Mouse (Mus musculus): ENCODE measurements around the gene Atox1. TPM values are rescaled to one million over a fixed set of nuclear protein-coding genes. Genes with fewer than 3 reads are reported as not detected.
"Not testable (repeated sequence)": the region's sequence is repeated elsewhere in the genome, so short reads cannot be mapped to it uniquely, and the experiment has no call there.

The Atox1 gene
- polyA plus RNA-seq, 1 experiment from 2014 or later: 325 TPM

DNA sequence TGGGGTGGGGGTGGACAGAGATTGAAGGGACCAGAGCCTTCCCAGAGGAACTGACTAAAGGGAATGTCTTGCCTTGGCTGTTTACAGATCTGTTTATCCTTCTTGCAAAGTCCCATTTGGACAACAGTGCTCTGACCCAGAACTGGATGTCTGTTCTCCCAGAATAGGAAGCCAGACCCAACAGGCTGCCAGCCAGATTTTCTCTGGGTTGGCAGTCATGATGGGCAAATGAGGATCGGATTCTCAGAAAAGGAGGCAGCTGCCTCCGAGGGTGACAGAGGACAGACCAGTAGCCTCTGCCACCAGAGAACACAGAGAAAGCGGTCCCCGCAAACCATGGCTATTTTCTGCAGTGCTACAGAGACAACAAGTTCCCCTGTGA is 41.8 kb downstream of the Atox1 start:
- peak overlapping the region; percentile 72 for H3K4me3 ChIP-seq
- 6% methylated on average over 4 of the region's 4 CpGs for WGBS
- no peaks in the 10 kb centered on the region for H3K27me3 ChIP-seq
- H3K4me2 ChIP-seq (replicated peaks): peak overlapping the region; percentile 88
- peak overlapping the region; percentile 91 for H3K9ac ChIP-seq
- H3K36me3 ChIP-seq: peaks cover 7% of the 10 kb centered on the region
- peak overlapping the region; percentile 97 for H3K27ac ChIP-seq
- ATAC-seq (ENCODE audit: low FRiP score, low read depth): no peak; the same call in 1 of the 2 replicates
- no peaks in the 10 kb centered on the region for H3K9me3 ChIP-seq
- H3K4me1 ChIP-seq: peaks cover 58% of the 10 kb centered on the region

DNA sequence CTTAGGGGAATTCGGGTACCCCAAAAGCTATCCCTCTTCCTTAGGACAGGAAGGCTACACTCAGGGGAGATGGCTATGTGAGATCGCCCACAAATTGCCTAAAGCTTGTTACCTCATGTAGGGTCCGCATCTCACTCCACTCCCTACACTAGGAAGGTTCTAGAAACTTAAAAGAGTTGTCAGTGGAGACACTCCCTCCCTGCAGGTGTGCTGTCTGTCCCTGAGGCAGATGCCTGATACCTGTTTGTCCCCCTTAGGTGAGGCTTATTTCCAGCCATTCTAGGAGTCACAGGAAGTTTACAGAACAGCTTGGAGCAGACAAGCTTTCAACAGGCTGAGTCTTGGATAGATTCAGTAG is 42.4 kb downstream of the Atox1 start:
- peak overlapping the region; percentile 91 for H3K9ac ChIP-seq
- H3K27me3 ChIP-seq: no peaks in the 10 kb centered on the region
- peak overlapping the region; percentile 97 for H3K27ac ChIP-seq
- H3K4me2 ChIP-seq (replicated peaks): peak overlapping the region; percentile 88
- whole genome bisulfite sequencing: 8% methylated on average over 3 of the region's 3 CpGs
- H3K36me3 ChIP-seq: peaks cover 12% of the 10 kb centered on the region
- H3K4me3 ChIP-seq: peak overlapping the region; percentile 72
- H3K9me3 ChIP-seq: no peaks in the 10 kb centered on the region
- ATAC-seq (ENCODE audit: low FRiP score, low read depth): no peak
- H3K4me1 ChIP-seq: peaks cover 56% of the 10 kb centered on the region

DNA sequence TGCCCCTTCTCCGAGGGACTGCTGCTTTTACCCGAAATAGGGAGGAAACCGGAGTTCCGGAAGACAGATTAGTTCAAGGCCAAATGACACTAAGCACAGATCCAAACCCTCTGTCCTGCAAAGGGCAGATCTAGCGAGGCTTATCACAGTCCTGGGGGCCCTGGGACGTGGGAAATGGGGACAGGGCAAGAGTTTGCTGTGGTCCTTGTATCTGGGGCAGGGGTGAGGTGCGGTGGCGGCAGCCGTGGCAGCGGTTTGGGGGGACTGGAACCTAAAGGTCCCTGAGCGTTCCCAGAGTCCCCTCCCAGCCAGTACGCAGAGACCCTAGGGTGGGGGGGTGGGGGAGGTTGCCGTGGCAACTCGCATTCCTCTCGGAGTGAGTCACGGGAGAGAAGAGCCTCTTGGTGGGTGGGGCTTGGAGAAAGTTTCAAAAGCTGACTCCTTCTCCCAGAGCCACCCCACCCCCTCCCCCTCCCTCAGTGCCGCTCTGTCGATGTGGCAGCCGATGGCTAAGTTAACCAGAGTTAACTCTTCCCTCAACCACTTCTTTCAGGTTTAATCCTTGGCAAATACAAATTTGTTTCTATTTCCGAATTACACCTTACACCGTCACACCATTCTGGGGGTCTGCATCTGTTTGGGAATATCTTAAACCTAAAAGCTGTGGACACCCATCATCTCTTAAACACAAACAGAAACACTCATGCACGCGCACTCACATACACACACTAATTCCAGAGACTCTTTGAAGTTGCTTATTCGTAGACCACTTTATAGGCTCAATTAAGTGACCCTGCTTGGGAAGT is 42.9 kb downstream of the Atox1 start:
- peak; percentile 72 for ATAC-seq (ENCODE audit: low FRiP score, low read depth)
- Histone ChIP-seq H3K27me3 (no peaks in the 10 kb centered on the region), H3K36me3 (peaks cover 18% of the 10 kb centered on the region), H3K9me3 (no peaks in the 10 kb centered on the region), H3K4me1 (peaks cover 55% of the 10 kb centered on the region), H3K9ac (peak overlapping the region; percentile 91), H3K4me3 (peak overlapping the region; percentile 72), H3K4me2 (replicated peaks) (peak overlapping the region; percentile 88), H3K27ac (peak overlapping the region; percentile 97)
- WGBS: 2% methylated on average over 24 of the region's 24 CpGs

DNA sequence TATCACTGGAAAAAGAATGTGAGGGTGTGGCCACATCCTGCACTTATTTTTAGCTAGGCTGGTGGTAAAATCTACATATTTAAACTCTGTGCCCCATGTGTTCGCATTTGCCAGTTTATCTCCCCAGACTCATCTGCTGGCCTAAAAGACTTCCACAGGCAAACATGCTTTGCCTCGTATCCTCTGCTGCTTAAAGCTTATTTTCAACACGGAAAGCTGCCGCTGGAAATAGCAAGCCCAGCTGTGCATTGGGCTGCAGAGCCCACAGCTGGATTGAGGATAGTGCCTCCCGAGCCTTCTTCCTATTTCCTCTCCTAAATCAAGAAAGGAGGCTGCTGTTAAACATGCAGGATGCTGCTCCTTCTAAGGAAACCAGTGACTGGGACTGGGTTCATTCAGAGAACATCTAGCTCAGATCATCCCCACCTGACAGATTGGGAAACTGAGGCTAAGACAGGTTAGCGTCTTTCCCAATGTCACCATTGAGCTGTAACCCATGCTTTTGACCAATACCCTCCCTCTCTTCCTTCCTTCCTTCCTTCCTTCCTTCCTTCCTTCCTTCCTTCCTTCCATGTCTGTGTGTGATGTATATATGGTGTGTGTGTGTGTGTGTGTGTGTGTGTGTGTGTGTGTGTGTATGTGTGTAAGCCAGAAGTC is 44.3 kb downstream of the Atox1 start:
- WGBS: 65% methylated on average over 6 of the region's 6 CpGs
- H3K9me3 ChIP-seq: no peaks in the 10 kb centered on the region
- peaks cover 65% of the 10 kb centered on the region for H3K4me1 ChIP-seq
- H3K36me3 ChIP-seq: peaks cover 32% of the 10 kb centered on the region
- peak overlapping the region; percentile 88 for H3K4me2 ChIP-seq (replicated peaks)
- H3K27me3 ChIP-seq: no peaks in the 10 kb centered on the region
- H3K27ac ChIP-seq: peak overlapping the region; percentile 61; the same call in 1 of the 2 replicates
- H3K9ac ChIP-seq: peak overlapping the region; percentile 50
- ATAC-seq (ENCODE audit: low FRiP score, low read depth): no peak
- peak overlapping the region; percentile 72 for H3K4me3 ChIP-seq

DNA sequence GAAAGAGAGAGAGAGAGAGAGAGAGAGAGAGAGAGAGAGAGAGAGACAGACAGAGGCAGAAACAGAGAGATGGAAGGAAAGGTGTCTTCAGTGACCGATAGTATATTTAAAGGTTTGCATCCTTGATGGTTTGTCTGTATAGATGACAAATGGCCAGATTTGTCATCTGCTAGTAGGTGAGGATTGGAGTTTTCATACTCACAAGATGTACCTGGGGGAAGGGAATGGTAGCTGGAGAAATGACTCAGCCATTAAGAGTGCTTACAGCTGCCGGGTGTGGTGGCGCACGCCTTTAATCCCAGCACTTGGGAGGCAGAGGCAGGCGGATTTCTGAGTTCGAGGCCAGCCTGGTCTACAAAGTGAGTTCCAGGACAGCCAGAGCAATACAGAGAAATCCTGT is 45.3 kb downstream of the Atox1 start:
- H3K9me3 ChIP-seq; H3K4me2 ChIP-seq (replicated peaks); H3K9ac ChIP-seq; ATAC-seq (ENCODE audit: low FRiP score, low read depth); H3K27ac ChIP-seq; H3K4me3 ChIP-seq; H3K27me3 ChIP-seq: not testable (repeated sequence)
- Histone ChIP-seq H3K36me3 (peaks cover 40% of the 10 kb centered on the region), H3K4me1 (peaks cover 71% of the 10 kb centered on the region)
- WGBS: 87% methylated on average over 6 of the region's 6 CpGs

DNA sequence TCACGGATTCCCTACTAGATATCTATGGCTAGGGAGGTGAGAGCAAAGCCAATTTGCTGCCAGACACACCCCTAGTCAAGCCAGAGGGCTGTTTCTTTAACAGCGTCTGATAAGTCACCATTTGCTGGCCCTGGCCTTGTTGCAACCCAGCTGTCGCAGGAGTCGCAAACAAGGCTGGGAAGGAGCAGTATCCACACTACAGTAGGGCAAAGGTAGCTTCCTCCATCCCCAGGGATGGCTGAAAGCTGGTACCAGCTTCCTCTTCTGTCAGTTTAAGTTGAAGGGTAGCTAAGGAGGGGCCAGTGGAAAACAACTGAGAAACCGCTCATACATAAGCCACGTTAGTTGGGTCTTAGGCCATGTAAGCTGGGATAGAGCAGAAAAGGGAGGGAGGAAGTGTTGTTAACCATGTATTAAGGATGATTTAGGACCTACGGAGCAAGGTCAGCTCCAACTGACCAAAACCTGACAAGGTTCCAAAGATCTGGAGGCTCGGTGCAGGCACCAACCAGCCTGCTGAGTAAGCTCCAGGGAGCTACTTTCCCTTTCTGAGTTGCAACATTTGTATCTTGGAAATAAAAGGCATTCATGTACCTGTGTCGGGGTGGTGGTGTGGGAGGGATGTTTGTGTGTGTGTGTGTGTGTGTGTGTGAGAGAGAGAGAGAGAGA is 45.9 kb downstream of the Atox1 start:
- no peak for ATAC-seq (ENCODE audit: low FRiP score, low read depth)
- no peak overlapping the region for H3K27ac ChIP-seq
- H3K4me1 ChIP-seq: peaks cover 68% of the 10 kb centered on the region
- no peak overlapping the region for H3K9ac ChIP-seq
- peaks cover 45% of the 10 kb centered on the region for H3K36me3 ChIP-seq
- WGBS: 42% methylated on average over 9 of the region's 9 CpGs
- no peaks in the 10 kb centered on the region for H3K9me3 ChIP-seq
- no peak overlapping the region for H3K4me3 ChIP-seq
- H3K27me3 ChIP-seq: no peaks in the 10 kb centered on the region
- peak overlapping the region; percentile 23 for H3K4me2 ChIP-seq (replicated peaks)

DNA sequence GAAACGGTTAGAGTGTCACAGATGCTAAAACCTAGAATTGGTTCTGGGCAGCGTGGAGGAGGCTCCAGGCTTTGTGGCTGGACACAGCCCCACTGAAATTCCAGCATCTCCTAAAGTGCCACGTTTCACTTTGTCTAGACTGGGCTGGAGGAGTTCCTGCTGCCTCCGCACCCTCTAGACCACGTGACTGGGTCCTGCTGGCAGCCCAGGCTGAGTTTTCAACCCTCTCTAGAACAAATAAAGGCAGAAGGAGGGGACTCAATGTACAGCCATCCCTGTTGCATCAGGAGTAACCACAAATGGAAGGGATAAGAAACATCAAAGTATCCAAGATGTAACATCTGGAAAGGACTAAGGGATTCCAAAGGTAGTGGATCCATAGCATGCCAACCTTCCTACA is 46.7 kb downstream of the Atox1 start:
- Histone ChIP-seq H3K9me3 (no peaks in the 10 kb centered on the region), H3K27me3 (no peaks in the 10 kb centered on the region), H3K36me3 (peaks cover 54% of the 10 kb centered on the region), H3K9ac (no peak overlapping the region), H3K4me1 (peaks cover 65% of the 10 kb centered on the region), H3K4me3 (no peak overlapping the region), H3K4me2 (replicated peaks) (no peak overlapping the region; the same call in 1 of the 2 replicates), H3K27ac (no peak overlapping the region)
- no peak for ATAC-seq (ENCODE audit: low FRiP score, low read depth)
- 72% methylated on average over 5 of the region's 5 CpGs for WGBS

DNA sequence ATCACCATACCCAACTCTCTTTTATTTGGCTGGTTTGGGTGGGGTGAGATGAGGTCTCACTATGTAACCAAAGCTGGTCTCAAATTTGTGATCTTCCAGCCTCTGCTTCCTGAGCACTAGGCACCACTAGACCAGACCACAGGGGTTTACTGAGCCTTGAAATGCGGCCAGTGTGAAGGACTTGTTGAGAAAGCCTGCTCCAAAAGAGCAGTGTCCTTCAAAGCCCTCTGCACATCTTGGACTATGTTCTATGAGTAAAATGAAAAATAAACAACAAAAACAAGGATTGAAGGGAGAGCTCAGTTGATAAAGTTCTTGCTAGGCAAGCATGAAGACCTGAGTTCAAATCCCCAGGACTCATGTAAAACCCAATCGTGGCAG is 47.6 kb downstream of the Atox1 start:
- H3K4me1 ChIP-seq: peaks cover 59% of the 10 kb centered on the region

DNA sequence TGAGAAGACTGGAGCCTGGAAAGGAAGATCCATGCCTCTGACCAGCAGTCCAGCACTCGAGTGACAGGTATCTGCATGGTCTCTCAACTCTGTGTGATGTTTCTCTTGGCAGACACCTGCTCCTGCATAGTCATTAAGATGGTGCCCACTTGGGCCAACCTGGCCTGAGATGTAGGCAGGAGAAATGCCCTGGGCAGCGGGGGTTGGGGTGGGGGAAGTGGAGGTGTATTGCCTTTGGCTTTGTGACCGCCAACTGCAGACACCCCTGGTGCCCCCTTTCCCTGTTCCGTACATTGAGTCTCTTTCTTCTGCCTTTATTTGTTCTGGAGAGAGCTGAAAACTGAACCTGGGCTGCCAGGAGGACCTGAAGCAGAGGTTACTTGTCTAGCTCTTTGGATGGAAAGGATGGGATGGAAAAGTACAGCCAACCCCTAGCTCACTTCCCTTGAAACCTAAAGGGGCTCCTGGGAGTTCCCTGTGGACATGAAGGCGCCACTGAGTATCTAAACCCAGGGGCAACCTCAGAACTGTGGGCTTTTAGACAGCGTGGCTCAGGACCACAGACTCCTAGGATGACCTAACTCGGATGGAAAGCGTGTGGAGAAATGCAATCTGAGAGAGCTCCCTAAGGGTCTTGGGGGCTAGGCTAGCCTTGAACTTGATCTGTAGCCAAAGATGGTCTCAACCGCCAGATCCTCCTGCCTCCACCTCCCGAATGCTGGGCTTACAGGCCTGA is 48.2 kb downstream of the Atox1 start:
- no peak for ATAC-seq (ENCODE audit: low FRiP score, low read depth)
- Histone ChIP-seq H3K27me3 (no peaks in the 10 kb centered on the region), H3K36me3 (peaks cover 69% of the 10 kb centered on the region), H3K9me3 (no peaks in the 10 kb centered on the region), H3K4me3 (no peak overlapping the region), H3K27ac (no peak overlapping the region), H3K4me1 (peaks cover 59% of the 10 kb centered on the region), H3K9ac (no peak overlapping the region), H3K4me2 (replicated peaks) (no peak overlapping the region)
- WGBS: 89% methylated on average over 10 of the region's 10 CpGs

More for the DNA sequence above, 47.6 kb downstream of the Atox1 start:
- Histone ChIP-seq H3K9me3 (no peaks in the 10 kb centered on the region), H3K4me3 (no peak overlapping the region), H3K27me3 (no peaks in the 10 kb centered on the region), H3K27ac (no peak overlapping the region; the same call in 1 of the 2 replicates), H3K9ac (no peak overlapping the region), H3K4me2 (replicated peaks) (no peak overlapping the region), H3K36me3 (peaks cover 63% of the 10 kb centered on the region)
- 93% methylated on average over 2 of the region's 2 CpGs for WGBS
- ATAC-seq (ENCODE audit: low FRiP score, low read depth): no peak

DNA sequence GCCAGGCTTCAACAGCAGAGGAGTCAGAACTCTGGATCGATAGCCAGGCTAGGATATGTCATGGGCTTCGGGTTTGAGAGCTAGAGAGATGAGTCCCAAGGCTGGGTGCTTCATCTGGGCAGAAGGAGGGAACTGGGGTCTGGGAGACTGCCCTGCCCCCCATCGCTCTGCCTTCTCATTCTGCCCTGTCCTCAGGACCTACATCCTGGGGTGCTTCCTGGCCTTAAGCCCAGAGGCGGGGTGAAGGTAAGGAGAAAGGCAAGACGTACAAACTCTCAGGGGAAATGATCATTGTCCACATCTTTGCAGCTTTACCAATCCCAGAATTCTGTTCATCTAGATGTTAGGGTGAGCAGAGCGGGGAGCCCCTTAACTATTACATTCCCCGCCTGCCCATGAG is 49.0 kb downstream of the Atox1 start:
- WGBS: 79% methylated on average over 7 of the region's 7 CpGs
- Histone ChIP-seq H3K9me3 (no peaks in the 10 kb centered on the region), H3K36me3 (peaks cover 77% of the 10 kb centered on the region), H3K4me2 (replicated peaks) (no peak overlapping the region; the same call in 1 of the 2 replicates), H3K4me3 (no peak overlapping the region), H3K27ac (no peak overlapping the region), H3K4me1 (peaks cover 53% of the 10 kb centered on the region), H3K27me3 (no peaks in the 10 kb centered on the region), H3K9ac (no peak overlapping the region; the same call in 1 of the 2 replicates)
- no peak for ATAC-seq (ENCODE audit: low FRiP score, low read depth)

DNA sequence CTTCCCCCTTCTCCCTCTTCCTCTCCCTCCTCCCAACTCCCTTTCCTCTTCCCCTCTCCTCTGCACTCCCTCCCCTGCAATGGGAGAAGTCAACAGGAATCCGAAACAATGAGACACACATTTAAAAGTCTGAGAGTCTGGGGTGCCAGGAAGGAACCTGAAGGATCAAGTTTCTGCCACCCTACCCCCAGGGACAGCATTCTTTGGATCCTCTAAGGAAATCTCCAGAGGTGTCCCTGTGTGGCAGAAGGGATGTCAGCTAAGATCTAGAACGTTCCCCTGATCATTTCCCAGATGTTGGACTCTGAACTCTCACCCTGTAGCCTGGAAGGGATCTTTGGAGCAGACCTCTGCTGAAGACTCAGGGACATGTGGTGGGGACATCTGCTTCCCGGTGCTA is 50.5 kb downstream of the Atox1 start:
- ATAC-seq (ENCODE audit: low FRiP score, low read depth): no peak
- Histone ChIP-seq H3K4me3 (no peak overlapping the region), H3K4me2 (replicated peaks) (no peak overlapping the region), H3K4me1 (peaks cover 43% of the 10 kb centered on the region), H3K27me3 (no peaks in the 10 kb centered on the region), H3K9ac (no peak overlapping the region), H3K27ac (no peak overlapping the region), H3K36me3 (peaks cover 92% of the 10 kb centered on the region), H3K9me3 (no peaks in the 10 kb centered on the region)
- WGBS: 62% methylated on average over 3 of the region's 3 CpGs

Data from limb, embryonic 13.5 days (tissue).